Mouse (Mus musculus): ENCODE results near the gene Gm11939.
"Not testable (repeated sequence)": the region's sequence is repeated elsewhere in the genome, so short reads cannot be mapped to it uniquely, and the experiment has no call there.

Gm11939 gene

DNA sequence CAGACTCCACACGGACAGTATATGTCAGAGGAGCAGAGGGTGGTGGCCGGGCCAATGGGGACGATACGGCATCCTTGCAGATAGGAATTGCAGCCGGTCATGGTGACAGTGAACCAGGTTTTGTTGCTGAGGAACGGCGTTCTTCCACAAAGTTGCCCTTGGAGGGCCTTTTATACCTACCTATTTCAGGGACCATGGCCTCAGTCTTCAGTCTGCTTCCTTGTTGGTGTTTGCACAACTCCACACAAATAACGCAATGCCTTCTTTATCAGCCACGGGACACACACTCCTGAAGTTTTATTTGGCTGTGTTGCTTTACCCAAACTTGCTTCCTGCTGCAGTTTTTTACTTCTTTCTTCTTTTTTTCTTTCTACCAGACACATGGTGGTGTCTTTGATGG lies at the start of gene Gm11939:
Gene Gm11939, minus strand, starts transcription at position 101 of the 400 bp plus-strand sequence.
- no peak for DNase-seq (ENCODE audit: low spot score)

DNA sequence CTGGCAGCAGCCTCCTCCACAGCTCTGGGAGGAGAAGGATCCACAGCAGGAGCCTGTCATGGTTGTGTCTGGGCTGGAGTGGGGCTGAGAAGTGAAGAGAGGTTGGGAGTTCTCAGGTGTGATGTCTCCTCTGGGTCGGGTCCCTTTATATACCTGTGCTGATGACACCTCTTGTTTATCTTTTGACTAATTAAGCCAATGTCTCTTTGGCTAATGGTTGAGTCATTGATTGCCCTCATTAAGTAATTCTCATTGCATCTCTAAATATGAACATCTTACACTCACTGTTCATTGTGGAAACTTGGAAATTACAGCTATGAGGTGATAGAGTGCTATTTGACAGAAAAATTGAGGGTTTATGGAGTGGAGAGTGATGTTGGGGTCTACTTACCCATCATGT lies 43.9 kb upstream of the Gm11939 start, which contains the start of gene Gm11938:
Gene Gm11938, minus strand, starts transcription at position 101 of the 400 bp plus-strand sequence.
- DNase-seq (ENCODE audit: low spot score) = not testable (repeated sequence)

DNA sequence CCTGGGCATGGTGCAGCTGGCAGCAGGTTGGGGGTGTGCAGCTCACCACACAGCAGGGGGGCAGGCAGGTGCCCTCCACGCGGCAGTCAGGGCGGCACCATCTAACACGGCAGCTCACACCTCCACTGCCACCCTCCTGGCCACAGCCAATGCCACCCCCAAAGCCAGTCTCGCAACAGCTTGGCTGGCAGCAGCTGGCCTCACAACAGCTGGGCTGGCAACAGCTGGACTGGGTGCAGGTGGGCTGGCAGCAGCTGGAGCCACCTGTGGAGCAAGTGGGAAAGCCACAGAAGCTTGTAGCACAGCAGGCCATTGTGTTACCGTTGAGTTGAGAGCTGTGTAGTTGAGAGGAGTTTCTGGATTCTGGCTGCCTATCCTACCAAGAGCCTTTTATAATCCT lies 38.5 kb upstream of the Gm11939 start, which contains the start of gene Krtap9-3:
Gene Krtap9-3, minus strand, starts transcription at position 364 of the 400 bp plus-strand sequence.
- not testable (repeated sequence) for DNase-seq (ENCODE audit: low spot score)

DNA sequence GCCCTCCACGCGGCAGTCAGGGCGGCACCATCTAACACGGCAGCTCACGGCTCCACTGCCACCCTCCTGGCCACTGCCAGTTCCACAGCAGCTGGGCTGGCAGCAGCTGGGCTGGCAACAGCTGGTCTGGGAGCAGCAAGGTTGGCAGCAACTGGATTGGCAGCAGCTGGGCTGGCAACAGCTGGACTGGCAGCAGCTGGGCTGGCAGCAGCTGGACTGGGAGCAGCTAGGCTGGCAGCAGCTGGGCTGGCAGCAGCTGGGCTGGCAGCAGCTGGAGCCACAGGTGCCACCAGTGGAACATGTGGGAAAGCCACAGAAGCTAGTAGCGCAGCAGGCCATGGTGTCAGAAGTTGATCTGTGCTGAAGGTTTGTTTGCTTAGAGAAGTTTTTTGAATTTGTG lies 31.7 kb upstream of the Gm11939 start, which contains the start of gene Krtap1-3:
Gene Krtap1-3, minus strand, starts transcription at position 359 of the 400 bp plus-strand sequence.
- DNase-seq (ENCODE audit: low spot score) = no peak

GRCm38 (mm10) chr11:99585096-99585495 lies 25.8 kb upstream of the Gm11939 start:
- no peak for DNase-seq (ENCODE audit: low spot score)

GRCm38 (mm10) chr11:99583245-99583704 lies 24.0 kb upstream of the Gm11939 start, which contains the start of gene Krtap1-4:
TSS of gene Krtap1-4 (minus strand) at chr11:99583654.
- no peak for DNase-seq (ENCODE audit: low spot score)

GRCm38 (mm10) chr11:99581564-99581963 lies 22.3 kb upstream of the Gm11939 start:
- DNase-seq (ENCODE audit: low spot score) = no peak

DNA sequence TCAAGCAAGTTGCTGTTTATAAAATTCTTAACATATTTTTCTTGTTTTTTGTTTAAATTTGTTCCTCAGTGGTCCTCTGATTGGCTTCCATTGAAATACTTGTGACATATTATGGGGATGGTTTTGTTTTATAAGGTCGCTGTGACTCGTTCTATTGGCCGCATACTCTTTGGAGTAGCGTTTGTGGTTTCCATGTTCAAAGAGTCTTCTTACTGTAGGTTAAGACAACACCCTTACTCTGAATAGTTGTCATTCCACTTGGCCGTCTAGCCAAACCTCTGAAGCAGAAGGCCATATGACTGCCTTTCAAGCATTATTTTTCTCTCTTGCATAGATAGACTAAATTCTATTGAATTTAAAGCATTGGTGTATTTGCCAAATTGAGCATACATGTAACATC lies 21.8 kb upstream of the Gm11939 start:
- no peak for DNase-seq (ENCODE audit: low spot score)

- no peak for DNase-seq (ENCODE audit: low spot score)
Measured at GRCm38 (mm10) chr11:99580636-99581035, 21.4 kb upstream of the Gm11939 start, which contains the start of gene Krtap1-5. TSS of gene Krtap1-5 (minus strand) at chr11:99581016.

GRCm38 (mm10) chr11:99574106-99574505 lies 14.8 kb upstream of the Gm11939 start:
- DNase-seq (ENCODE audit: low spot score) = peak; percentile 33

DNA sequence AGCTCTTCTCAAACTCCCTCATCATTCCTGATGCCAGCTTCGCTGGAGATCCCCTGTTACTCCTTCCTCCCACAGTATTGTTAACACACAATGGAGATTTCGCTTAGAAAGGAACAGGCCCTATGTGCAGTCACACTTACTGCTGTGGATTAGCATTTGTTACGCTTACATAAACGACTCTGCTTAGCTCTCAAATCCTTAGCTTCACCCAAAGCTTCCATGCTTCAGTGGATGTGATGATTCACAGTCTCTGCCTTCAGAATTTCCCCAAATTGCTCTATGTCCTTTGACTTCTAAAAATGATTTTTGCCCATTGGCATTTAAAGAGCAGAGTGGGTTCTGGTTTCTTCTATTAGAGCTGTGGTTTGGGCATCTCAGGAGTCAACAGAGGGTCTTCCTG lies 13.9 kb upstream of the Gm11939 start:
- no peak for DNase-seq (ENCODE audit: low spot score)

- DNase-seq (ENCODE audit: low spot score) = no peak
Measured at GRCm38 (mm10) chr11:99566530-99566929, 7.3 kb upstream of the Gm11939 start, which contains the start of gene Krtap3-1. TSS of gene Krtap3-1 (minus strand) at chr11:99566630.

GRCm38 (mm10) chr11:99562580-99562979 lies 3.3 kb upstream of the Gm11939 start:
- no peak for DNase-seq (ENCODE audit: low spot score)

- no peak for DNase-seq (ENCODE audit: low spot score)
Measured at GRCm38 (mm10) chr11:99557976-99558745, 1.1 kb downstream of the Gm11939 start.

- DNase-seq (ENCODE audit: low spot score) = no peak
Measured at GRCm38 (mm10) chr11:99556753-99557152, 2.5 kb downstream of the Gm11939 start, which contains the start of gene Krtap3-2. TSS of gene Krtap3-2 (minus strand) at chr11:99556853.

- DNase-seq (ENCODE audit: low spot score) = no peak
Measured at GRCm38 (mm10) chr11:99556195-99556594, 3.1 kb downstream of the Gm11939 start.

DNA sequence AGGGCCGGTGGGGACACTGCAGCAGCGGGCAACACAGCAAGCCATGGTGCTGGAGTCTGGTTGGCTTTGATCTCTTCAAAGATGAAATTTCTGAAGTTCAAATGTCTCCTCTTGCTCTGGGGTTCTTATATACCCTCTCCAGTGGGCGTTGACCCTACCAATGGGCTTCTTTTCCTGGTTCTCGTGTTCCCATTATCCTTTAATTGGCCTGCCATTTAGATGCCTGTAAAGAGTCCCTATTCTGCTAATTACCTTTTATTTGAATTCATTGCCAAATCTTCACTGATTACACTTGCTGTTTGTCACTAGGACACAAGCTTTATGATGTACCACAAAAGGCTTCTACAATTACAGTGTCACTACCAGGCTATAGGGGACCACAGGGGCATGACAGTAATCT lies 8.5 kb downstream of the Gm11939 start, which contains the start of gene Krtap3-3:
Gene Krtap3-3, minus strand, starts transcription at position 101 of the 400 bp plus-strand sequence.
- DNase-seq (ENCODE audit: low spot score) = no peak

GRCm38 (mm10) chr11:99547892-99548291 lies 11.4 kb downstream of the Gm11939 start:
- DNase-seq (ENCODE audit: low spot score) = no peak

DNA sequence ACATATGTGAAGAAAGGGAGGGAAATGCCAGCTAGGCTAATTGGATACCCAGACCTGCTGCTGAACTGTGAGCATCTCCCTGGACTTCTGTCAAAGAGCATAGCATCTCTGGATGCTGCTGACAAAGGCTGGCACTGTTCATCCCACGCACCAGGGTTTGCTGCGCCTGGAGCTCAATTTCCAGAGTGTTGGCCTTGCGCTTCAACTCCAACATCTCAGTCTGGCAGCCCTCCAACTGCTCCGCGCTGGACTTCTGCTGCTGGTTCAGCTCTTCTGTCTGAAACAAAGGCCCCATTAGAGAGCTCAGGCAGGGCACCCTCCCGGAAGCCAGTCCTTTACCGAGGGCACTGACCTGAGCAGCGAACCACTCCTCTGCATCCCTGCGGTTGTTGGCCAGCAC lies 19.5 kb downstream of the Gm11939 start:
- no peak for DNase-seq (ENCODE audit: low spot score)

GRCm38 (mm10) chr11:99521288-99521860 lies 37.9 kb downstream of the Gm11939 start, which contains the start of gene Krt39:
TSS of gene Krt39 (minus strand) at chr11:99521338.
- no peak for DNase-seq (ENCODE audit: low spot score)

DNA sequence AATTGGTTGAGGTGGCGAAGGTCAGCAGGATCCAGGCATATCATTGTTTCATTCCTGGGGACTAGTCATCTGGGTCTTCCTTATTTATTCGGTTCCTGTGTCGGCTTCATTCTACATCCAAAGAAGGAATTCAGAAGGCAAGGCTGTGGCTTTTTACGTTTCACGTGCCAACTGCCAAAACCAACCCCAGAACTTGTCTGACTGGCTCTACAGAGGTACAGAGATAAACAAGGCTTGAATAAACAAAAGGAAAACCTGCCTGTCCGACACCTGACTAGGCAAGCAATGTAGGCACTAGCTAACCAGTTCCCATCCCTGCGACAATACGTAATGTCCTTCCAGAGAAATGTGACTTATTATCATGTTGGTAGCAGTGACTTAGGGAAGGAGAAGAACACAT lies 45.2 kb downstream of the Gm11939 start:
- no peak for DNase-seq (ENCODE audit: low spot score)
